Mouse (Mus musculus) splenic B cell, adult 2 months (primary cell): Measurements from ENCODE around the gene Cdh13.

Experiments
- DNase-seq: peaks from one replicate; pipeline ENCODE4 v3.0.0-alpha.2; 2011; ENCODE audit warnings: low read depth, low spot score
- H3K27me3 ChIP-seq: 2 replicates; pipeline ENCODE4 v1.6.1; 2012; ENCODE audit warnings: mild to moderate bottlenecking, low read length, moderate library complexity, mixed read lengths; ENCODE audit not compliant: control insufficient read depth, poor library complexity, insufficient read depth, severe bottlenecking
- H3K36me3 ChIP-seq: 2 replicates; pipeline ENCODE4 v1.6.1; 2012; ENCODE audit warnings: mild to moderate bottlenecking, low read length, moderate library complexity, mixed read lengths; ENCODE audit not compliant: control insufficient read depth, poor library complexity, insufficient read depth, severe bottlenecking

Gene Cdh13

GRCm38 (mm10) chr8:118283600-118284111, at the start of gene Cdh13:
Cdh13 (plus strand) TSS chr8:118283733.
- no peaks in the 10 kb centered on the region for H3K27me3 ChIP-seq
- no peak for DNase-seq
- H3K36me3 ChIP-seq: no peaks in the 10 kb centered on the region

DNA sequence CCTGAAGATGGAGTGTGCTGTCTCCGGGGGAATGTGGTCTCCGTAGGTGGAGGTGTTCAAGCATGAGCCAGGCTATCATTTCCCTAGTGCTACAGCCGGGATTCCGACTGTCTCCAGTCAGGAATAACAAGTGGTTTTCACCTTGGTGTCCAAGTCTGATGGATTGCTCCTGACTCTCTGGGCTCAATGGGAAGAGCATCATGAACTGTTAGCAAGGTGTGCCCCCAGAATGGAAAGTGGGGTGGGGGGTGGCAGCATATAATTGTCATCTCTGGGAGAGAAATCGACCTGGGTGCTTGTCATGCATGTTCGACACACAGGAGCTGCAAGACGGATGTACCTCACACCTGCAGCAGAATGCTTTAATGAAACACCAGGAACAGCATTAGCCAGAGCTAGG, 47.9 kb upstream of the Cdh13 start:
- no peak for DNase-seq
- Histone ChIP-seq H3K27me3 (no peaks in the 10 kb centered on the region), H3K36me3 (no peaks in the 10 kb centered on the region)

DNA sequence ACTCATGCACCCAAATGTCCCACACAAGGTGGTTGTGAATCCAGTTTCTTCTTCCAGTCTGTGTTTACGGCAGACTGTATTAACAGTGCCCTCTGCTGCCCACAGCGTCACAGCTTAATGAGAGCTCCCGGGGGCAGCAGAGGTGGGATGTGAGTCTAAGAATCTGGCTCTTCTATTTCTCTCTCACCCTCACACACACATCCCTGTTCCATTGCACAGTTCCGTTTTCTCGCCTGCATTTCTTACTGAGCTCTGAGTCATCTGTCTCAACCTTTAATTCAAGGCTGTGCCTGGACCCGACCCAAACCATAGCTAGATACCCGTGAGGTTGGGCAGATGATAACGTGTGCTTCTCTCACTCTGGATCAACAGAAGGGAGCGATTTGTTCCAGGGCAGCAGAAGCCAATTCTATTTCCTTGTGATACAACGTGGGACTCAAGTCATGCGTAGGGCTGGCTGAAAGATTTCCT, 46.3 kb upstream of the Cdh13 start:
- Histone ChIP-seq H3K27me3 (no peaks in the 10 kb centered on the region), H3K36me3 (no peaks in the 10 kb centered on the region)
- no peak for DNase-seq

DNA sequence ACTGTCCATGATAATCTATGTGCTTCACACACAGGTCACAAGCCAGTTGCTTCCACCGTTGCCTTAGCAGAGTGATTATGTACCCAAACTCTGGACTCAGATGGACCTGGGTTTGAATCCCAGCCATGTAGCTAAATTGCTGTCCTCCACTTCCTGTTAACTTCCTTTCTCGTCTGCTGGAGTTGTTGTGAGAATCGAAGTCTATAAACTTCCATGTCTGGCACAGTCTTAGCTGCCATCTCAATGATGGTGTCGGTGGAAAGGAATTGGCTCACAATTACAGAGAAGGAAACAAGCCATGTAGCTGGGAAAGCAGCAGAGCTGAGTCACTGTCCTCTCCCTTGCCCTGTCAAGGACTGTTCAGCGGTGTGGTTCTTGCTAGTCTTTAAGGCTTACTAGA, 45.4 kb upstream of the Cdh13 start:
- DNase-seq: no peak
- Histone ChIP-seq H3K27me3 (no peaks in the 10 kb centered on the region), H3K36me3 (no peaks in the 10 kb centered on the region)

GRCm38 (mm10) chr8:118239186-118239585, 44.3 kb upstream of the Cdh13 start:
- no peak for DNase-seq
- no peaks in the 10 kb centered on the region for H3K27me3 ChIP-seq
- no peaks in the 10 kb centered on the region for H3K36me3 ChIP-seq

- no peaks in the 10 kb centered on the region for H3K36me3 ChIP-seq
- DNase-seq: no peak
- H3K27me3 ChIP-seq: no peaks in the 10 kb centered on the region
Observed at GRCm38 (mm10) chr8:118249319-118249718, 34.2 kb upstream of the Cdh13 start.

- no peaks in the 10 kb centered on the region for H3K36me3 ChIP-seq
- no peak for DNase-seq
- no peaks in the 10 kb centered on the region for H3K27me3 ChIP-seq
Observed at GRCm38 (mm10) chr8:118249923-118250322, 33.6 kb upstream of the Cdh13 start.

DNA sequence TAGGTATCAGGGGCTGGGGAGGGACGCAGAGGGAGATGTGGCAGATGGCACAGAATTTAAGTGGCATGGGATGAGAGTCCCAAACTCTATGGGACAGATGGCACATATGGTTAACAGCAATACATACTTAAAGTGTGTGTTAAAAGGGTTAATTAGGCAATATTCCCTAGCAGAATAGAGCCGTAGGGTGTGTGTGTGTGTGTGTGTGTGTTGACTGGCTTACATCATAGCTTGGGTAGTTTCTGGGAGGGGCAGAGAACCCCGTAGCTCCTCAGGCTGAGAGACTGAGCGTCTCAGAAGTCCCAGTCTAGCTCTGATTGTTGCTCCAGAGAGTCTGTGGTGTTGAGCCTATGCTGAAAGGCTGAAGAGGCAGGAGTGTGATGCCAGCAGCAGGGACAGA, 20.4 kb upstream of the Cdh13 start:
- Histone ChIP-seq H3K36me3 (no peaks in the 10 kb centered on the region), H3K27me3 (no peaks in the 10 kb centered on the region)
- DNase-seq: no peak

DNA sequence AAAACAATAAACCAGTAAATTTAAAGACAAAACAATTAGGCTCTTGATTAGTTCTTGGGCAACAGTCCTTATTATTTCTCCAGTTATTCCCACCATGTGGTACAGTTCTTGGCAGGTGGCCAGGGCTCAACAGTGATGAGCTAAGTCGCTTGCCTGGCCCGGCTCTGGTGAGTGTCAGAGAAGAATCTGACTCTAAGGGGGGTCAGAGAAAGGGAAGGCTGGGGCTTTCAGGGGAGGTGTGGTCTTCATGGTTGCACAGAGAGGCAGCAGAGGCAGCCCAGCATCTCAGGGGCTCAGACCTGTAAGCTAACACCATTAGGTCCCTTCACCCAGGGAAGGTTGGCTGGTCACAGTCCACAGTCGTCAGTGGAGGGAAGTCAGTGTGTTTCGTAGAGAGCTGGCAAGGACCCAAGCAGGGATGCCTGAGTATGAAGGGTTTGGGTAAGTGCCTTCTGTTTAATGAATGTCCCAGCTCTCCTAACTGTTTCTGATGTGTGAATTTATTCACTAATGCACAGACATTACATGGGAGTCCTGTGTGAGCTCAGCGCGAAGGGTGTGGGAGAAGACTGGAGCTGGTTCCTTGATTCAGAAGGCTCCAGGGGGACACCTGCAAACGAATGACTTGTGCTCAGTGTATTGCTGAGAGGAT, 12.7 kb upstream of the Cdh13 start:
- H3K36me3 ChIP-seq: no peaks in the 10 kb centered on the region
- no peaks in the 10 kb centered on the region for H3K27me3 ChIP-seq
- no peak for DNase-seq

- H3K27me3 ChIP-seq: no peaks in the 10 kb centered on the region
- no peak for DNase-seq
- no peaks in the 10 kb centered on the region for H3K36me3 ChIP-seq
Observed at GRCm38 (mm10) chr8:118272493-118272892, 11.0 kb upstream of the Cdh13 start.

- DNase-seq: no peak
- H3K36me3 ChIP-seq: no peaks in the 10 kb centered on the region
- H3K27me3 ChIP-seq: no peaks in the 10 kb centered on the region
Observed at GRCm38 (mm10) chr8:118274243-118274642, 9.3 kb upstream of the Cdh13 start.

DNA sequence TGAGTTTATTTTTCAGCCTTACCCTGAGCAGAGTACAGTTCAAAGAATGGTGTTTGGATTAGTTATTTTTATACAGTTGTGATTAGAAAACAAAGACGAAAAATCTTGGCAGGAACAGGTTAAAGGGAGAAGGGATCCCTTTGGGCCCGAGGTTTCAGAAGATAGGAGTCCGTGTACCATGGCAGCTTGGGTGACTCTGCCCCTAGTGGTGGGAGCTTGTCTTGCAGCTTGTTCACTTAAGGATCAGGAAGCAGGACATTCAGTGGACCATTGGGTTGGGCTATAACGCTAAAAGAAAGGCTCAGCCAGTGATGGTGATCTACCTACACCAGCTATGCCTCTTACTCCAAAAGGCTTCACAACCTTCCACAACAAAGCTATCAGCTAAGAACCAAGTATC, 8.8 kb upstream of the Cdh13 start:
- no peak for DNase-seq
- no peaks in the 10 kb centered on the region for H3K36me3 ChIP-seq

DNA sequence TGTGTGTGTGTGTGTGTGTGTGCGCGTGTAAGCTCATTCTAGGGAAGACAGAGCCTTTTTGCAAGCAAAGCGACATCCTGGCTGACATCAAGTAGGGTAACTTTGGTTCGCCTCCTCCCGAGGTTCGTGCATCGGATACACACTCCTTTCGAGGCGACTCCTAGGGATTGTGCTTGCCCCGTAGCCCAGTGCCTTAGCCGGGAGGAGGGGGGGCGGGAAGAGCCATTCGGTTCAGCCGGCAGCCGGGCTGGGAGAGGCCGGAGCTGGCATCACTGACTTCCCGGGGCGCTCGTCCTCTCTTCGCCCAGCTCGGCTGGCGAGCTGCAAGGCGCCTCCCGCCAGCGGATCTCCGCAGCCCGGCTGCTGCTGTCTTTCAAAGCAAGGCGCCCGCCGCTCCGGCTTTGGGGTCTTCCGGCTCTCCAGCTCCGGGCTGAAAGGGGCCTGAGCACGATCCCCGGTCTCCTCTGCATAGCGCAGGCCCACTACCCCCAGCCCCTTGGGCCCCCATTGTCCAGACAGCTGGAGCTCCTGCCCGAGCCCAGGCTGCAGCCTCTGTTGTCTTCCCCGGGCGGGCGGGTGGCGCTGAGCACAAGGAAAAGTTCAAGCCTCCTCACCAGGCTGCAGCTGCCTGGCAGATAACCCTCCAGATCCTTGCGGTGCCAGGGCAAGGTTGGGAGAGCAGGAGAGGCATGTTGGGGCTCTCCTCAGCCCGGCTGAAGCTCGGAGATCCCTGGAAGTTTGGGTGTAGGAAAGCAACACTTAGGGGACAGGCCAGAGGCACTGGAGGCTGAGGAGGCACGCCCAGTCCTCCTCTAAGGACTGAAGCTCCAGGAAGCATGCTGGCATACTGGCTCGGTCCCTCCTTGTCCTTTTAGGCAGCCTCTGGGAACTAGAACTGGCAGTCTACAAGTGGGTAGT, 838 bp downstream of the Cdh13 start:
- DNase-seq: no peak
- no peaks in the 10 kb centered on the region for H3K27me3 ChIP-seq
- H3K36me3 ChIP-seq: no peaks in the 10 kb centered on the region

More for the DNA sequence above, 8.8 kb upstream of the Cdh13 start:
- H3K27me3 ChIP-seq: no peaks in the 10 kb centered on the region

- no peak for DNase-seq
- no peaks in the 10 kb centered on the region for H3K27me3 ChIP-seq
- H3K36me3 ChIP-seq: no peaks in the 10 kb centered on the region
Observed at GRCm38 (mm10) chr8:118285596-118286281, 2.2 kb downstream of the Cdh13 start.
